ENCODE assay signal across 11 mouse cellular contexts in genomic region chr12:46870130-46870529, GRCm38 (mm10). TPM values are rescaled to one million over a fixed set of nuclear protein-coding genes. Genes with fewer than 3 reads are reported as not detected.
DNase-seq lines count a peak whose midpoint lies in the region; ATAC-seq lines count a peak whose summit lies in the region.
"Had no signal": no experiment of that assay in that cellular context is flagged by ENCODE, and none has a peak within 500 bp of the region (broad histone marks: within the 10 kb centered on the region; RNA-seq: fewer than 3 reads in every experiment).

No protein-coding gene starts in this region.

- no peak overlapping the region for H3K27ac ChIP-seq in hindbrain, embryonic 16.5 days (ENCODE audit: low read depth, low read length)
- no peak overlapping the region for H3K27ac ChIP-seq in hindbrain, embryonic 12.5 days
- H3K27ac ChIP-seq in midbrain, embryonic 14.5 days (replicated peaks; ENCODE audit: low read depth, low read length) = no peak overlapping the region
- no peak overlapping the region for H3K27ac ChIP-seq in midbrain, embryonic 16.5 days (ENCODE audit: low read length)
- H3K27ac ChIP-seq: stomach, postnatal 0 days had no signal

- peak; percentile 62 to 65 for DNase-seq in cerebellum, postnatal 10 days
- no peak for DNase-seq in cerebellum, adult 11 months
- peak; percentile 66 for DNase-seq in midbrain, embryonic 14.5 days
- peak; percentile 16 for DNase-seq in lung, postnatal 14 days
- no peak for DNase-seq in urinary bladder, postnatal 36 days (ENCODE audit: low spot score in 2 of 2)
- DNase-seq: kidney, adult 8-10 months; liver had no signal

- 33% methylated on average over 2 of the region's 2 CpGs for WGBS in hindbrain, embryonic 16.5 days
- 48% methylated on average over 2 of the region's 2 CpGs for WGBS in hindbrain, embryonic 12.5 days
- 43% methylated on average over 2 of the region's 2 CpGs for WGBS in midbrain, embryonic 14.5 days
- 27% methylated on average over 2 of the region's 2 CpGs for WGBS in midbrain, embryonic 16.5 days

- H3K36me3 ChIP-seq in hindbrain, embryonic 16.5 days (ENCODE audit: control insufficient read depth, insufficient read depth, low read length) = no peaks in the 10 kb centered on the region
- no peaks in the 10 kb centered on the region for H3K36me3 ChIP-seq in hindbrain, embryonic 12.5 days
- H3K36me3 ChIP-seq in midbrain, embryonic 14.5 days (ENCODE audit: control insufficient read depth, insufficient read depth, low read length) = no peaks in the 10 kb centered on the region
- H3K36me3 ChIP-seq in midbrain, embryonic 16.5 days (ENCODE audit: control insufficient read depth, insufficient read depth, low read length) = no peaks in the 10 kb centered on the region

- H3K27me3 ChIP-seq in hindbrain, embryonic 16.5 days (replicated peaks; ENCODE audit: control insufficient read depth, insufficient read depth, low read length) = no peaks in the 10 kb centered on the region
- H3K27me3 ChIP-seq in hindbrain, embryonic 12.5 days = no peaks in the 10 kb centered on the region
- H3K27me3 ChIP-seq in midbrain, embryonic 14.5 days (ENCODE audit: control insufficient read depth, insufficient read depth, low read length) = no peaks in the 10 kb centered on the region
- H3K27me3 ChIP-seq in midbrain, embryonic 16.5 days (ENCODE audit: control insufficient read depth, insufficient read depth, low read depth, low read length) = no peaks in the 10 kb centered on the region

- H3K9ac ChIP-seq in hindbrain, embryonic 16.5 days (ENCODE audit: low read depth, low read length) = no peak overlapping the region
- H3K9ac ChIP-seq in hindbrain, embryonic 12.5 days = no peak overlapping the region
- no peak overlapping the region for H3K9ac ChIP-seq in midbrain, embryonic 14.5 days (replicated peaks; ENCODE audit: low read length)
- H3K9ac ChIP-seq in midbrain, embryonic 16.5 days (ENCODE audit: low read depth, low read length) = no peak overlapping the region

- peak; percentile 63; the same call in 1 of the 2 replicates for ATAC-seq in hindbrain, embryonic 16.5 days
- no peak for ATAC-seq in hindbrain, embryonic 12.5 days (ENCODE audit: low FRiP score)
- no peak for ATAC-seq in midbrain, embryonic 14.5 days (ENCODE audit: low FRiP score, low TSS enrichment)
- ATAC-seq in midbrain, embryonic 16.5 days = no peak

- H3K4me1 ChIP-seq in hindbrain, embryonic 16.5 days (ENCODE audit: control insufficient read depth, insufficient read depth, low read depth, low read length) = no peaks in the 10 kb centered on the region
- no peaks in the 10 kb centered on the region for H3K4me1 ChIP-seq in hindbrain, embryonic 12.5 days
- no peaks in the 10 kb centered on the region for H3K4me1 ChIP-seq in midbrain, embryonic 14.5 days (ENCODE audit: control insufficient read depth, insufficient read depth, low read length)
- H3K4me1 ChIP-seq in midbrain, embryonic 16.5 days (ENCODE audit: control insufficient read depth, insufficient read depth, low read length) = no peaks in the 10 kb centered on the region; the same call in 1 of the 2 replicates

- H3K4me2 ChIP-seq in hindbrain, embryonic 16.5 days (ENCODE audit: low read length) = no peak overlapping the region
- no peak overlapping the region for H3K4me2 ChIP-seq in hindbrain, embryonic 12.5 days (replicated peaks)
- no peak overlapping the region for H3K4me2 ChIP-seq in midbrain, embryonic 14.5 days (ENCODE audit: low read length)
- H3K4me2 ChIP-seq in midbrain, embryonic 16.5 days (ENCODE audit: low read length) = no peak overlapping the region

- no peaks in the 10 kb centered on the region for H3K9me3 ChIP-seq in hindbrain, embryonic 16.5 days (ENCODE audit: control insufficient read depth, low read length)
- no peaks in the 10 kb centered on the region for H3K9me3 ChIP-seq in hindbrain, embryonic 12.5 days (replicated peaks)
- H3K9me3 ChIP-seq in midbrain, embryonic 14.5 days (ENCODE audit: control insufficient read depth, low read length) = no peaks in the 10 kb centered on the region
- H3K9me3 ChIP-seq in midbrain, embryonic 16.5 days (replicated peaks; ENCODE audit: control insufficient read depth, low read length, poor library complexity, severe bottlenecking) = no peaks in the 10 kb centered on the region

- no peak overlapping the region for H3K4me3 ChIP-seq in hindbrain, embryonic 16.5 days (ENCODE audit: low read length)
- no peak overlapping the region for H3K4me3 ChIP-seq in hindbrain, embryonic 12.5 days
- H3K4me3 ChIP-seq in midbrain, embryonic 14.5 days (replicated peaks; ENCODE audit: low read depth, low read length) = no peak overlapping the region
- H3K4me3 ChIP-seq in midbrain, embryonic 16.5 days (ENCODE audit: low read depth, low read length) = no peak overlapping the region

RNA-seq across cellular contexts. Expression of gene Nova1, which starts 51.4 kb away (rescaled TPM):
- 72.3 and 83.8 TPM in 2 replicates for polyA plus RNA-seq in hindbrain, embryonic 16.5 days (2015; fragmentation: Nextera tagmentation; extraction: Ambion mirVana)
- 46.2 and 52.1 TPM in 2 replicates for polyA plus RNA-seq in hindbrain, embryonic 12.5 days (2016; fragmentation: Nextera tagmentation; extraction: Ambion mirVana)
- polyA plus RNA-seq in midbrain, embryonic 14.5 days (2014; fragmentation: Nextera tagmentation; extraction: Ambion mirVana) = 147 and 148 TPM in 2 replicates
- polyA plus RNA-seq in midbrain, embryonic 16.5 days (2015; fragmentation: Nextera tagmentation; extraction: Ambion mirVana) = 104 and 108 TPM in 2 replicates

Comparison
In these comparisons a context has a peak if more than half of its experiments do, and no peak if none do; other contexts are left out.
1. DNase-seq: peak in cerebellum, postnatal 10 days (2 of 2), midbrain, embryonic 14.5 days (single experiment) and lung, postnatal 14 days (single experiment); none in cerebellum, adult 11 months (single experiment) and urinary bladder, postnatal 36 days (0 of 2).